Mouse (Mus musculus) lung, embryonic 15.5 days (tissue): ENCODE data around the gene Cebpe. TPM values are rescaled to one million over a fixed set of nuclear protein-coding genes. Genes with fewer than 3 reads are reported as not detected.
A peak's percentile ranks its signal among the peaks of the same experiment; 100 is the strongest.

Experiments used
- ATAC-seq: fragments of 200-750 bp; cut with Nextera tagmentation; 2 replicates; pipeline ENCODE4 v1.8.0; 2017; ENCODE audit warnings: moderate number of reproducible peaks, borderline replicate concordance; ENCODE audit not compliant: low FRiP score, low TSS enrichment; ENCODE audit errors: extremely low read depth
- H3K27ac ChIP-seq: fragments of 300-500 bp; sonication (generic); 2 replicates; pipeline ENCODE4 v1.5.1; 2015; ENCODE audit warnings: moderate library complexity, mild to moderate bottlenecking, inconsistent platforms
- H3K27me3 ChIP-seq: fragments of 300-500 bp; sonication (generic); 2 replicates; pipeline ENCODE4 v1.6.1; 2015; ENCODE audit warnings: inconsistent platforms
- H3K36me3 ChIP-seq: fragments of 300-500 bp; sonication (generic); 2 replicates; pipeline ENCODE4 v1.6.1; 2015; ENCODE audit warnings: inconsistent platforms
- H3K4me1 ChIP-seq: fragments of 300-500 bp; sonication (generic); 2 replicates; pipeline ENCODE4 v1.6.1; 2015; ENCODE audit warnings: inconsistent platforms
- H3K4me2 ChIP-seq: fragments of 300-500 bp; sonication (generic); 2 replicates; pipeline ENCODE4 v1.6.1; 2015; ENCODE audit warnings: inconsistent platforms, mild to moderate bottlenecking, moderate library complexity
- H3K4me3 ChIP-seq: fragments of 300-500 bp; sonication (generic); 2 replicates; pipeline ENCODE4 v1.5.1; 2015; ENCODE audit warnings: mild to moderate bottlenecking, inconsistent platforms
- H3K9ac ChIP-seq: fragments of 300-500 bp; sonication (generic); 2 replicates; pipeline ENCODE4 v1.6.1; 2015; ENCODE audit warnings: inconsistent platforms
- H3K9me3 ChIP-seq: fragments of 300-500 bp; sonication (generic); 2 replicates; pipeline ENCODE4 v1.6.1; 2016; ENCODE audit warnings: inconsistent platforms
- WGBS: fragments of 180-500 bp; shearing (Covaris S2); methylation state at CpG from one replicate; pipeline ENCODE4 v1.1.7; 2015; 5-methylcytosine and 5-hydroxymethylcytosine counted together
- polyA plus RNA-seq: library from polyadenylated mRNA; unstranded; fragments of >200 nt; fragmentation: Nextera tagmentation; extraction: Ambion mirVana; gene quantifications from 2 replicates; pipeline ENCODE4 v1.2.1, GENCODE M21; 2015

The Cebpe gene
- polyA plus RNA-seq, 1 experiment from 2014 or later: not detected

- no peaks in the 10 kb centered on the region for H3K4me1 ChIP-seq
- no peak overlapping the region for H3K4me2 ChIP-seq
- peaks cover 14% of the 10 kb centered on the region; the same call in 1 of the 2 replicates for H3K36me3 ChIP-seq
- no peak overlapping the region for H3K27ac ChIP-seq
- 86% methylated on average over 4 of the region's 4 CpGs for WGBS
- H3K27me3 ChIP-seq: no peaks in the 10 kb centered on the region
- H3K9me3 ChIP-seq: no peaks in the 10 kb centered on the region
- ATAC-seq: no peak
- H3K9ac ChIP-seq: no peak overlapping the region
- H3K4me3 ChIP-seq: no peak overlapping the region
Observed at GRCm38 (mm10) chr14:54696752-54697151, 15.2 kb downstream of the Cebpe start.

- 55% methylated on average over 6 of the region's 6 CpGs for WGBS
Observed at GRCm38 (mm10) chr14:54695042-54695441, 16.9 kb downstream of the Cebpe start.

DNA sequence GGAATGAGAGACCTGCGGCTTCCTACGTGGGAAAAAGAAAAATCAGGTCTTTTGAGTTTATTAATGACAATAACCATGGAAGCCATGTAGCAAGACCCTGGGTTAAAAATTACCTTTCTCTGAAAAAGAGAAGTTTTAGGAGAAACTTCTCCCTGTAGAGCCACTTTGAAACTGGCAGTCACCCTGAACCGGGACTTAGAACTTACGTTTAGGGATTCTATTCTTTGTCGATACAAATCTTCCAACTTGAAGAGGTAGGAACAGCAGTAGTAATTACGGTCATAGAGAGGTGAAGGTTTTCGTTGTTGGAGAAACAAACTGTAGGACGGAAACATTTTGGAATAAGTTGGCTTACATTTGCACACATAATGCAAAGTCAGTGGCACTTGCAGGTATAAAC, 24.7 kb downstream of the Cebpe start:
- H3K9ac ChIP-seq: peak overlapping the region; percentile 91
- H3K27ac ChIP-seq: peak overlapping the region; percentile 97
- no peak for ATAC-seq
- no peaks in the 10 kb centered on the region for H3K27me3 ChIP-seq
- WGBS: 2% methylated on average over 8 of the region's 8 CpGs
- no peaks in the 10 kb centered on the region for H3K9me3 ChIP-seq
- peaks cover 31% of the 10 kb centered on the region for H3K36me3 ChIP-seq
- peaks cover 20% of the 10 kb centered on the region for H3K4me1 ChIP-seq
- H3K4me2 ChIP-seq: peak overlapping the region; percentile 53
- H3K4me3 ChIP-seq: peak overlapping the region; percentile 95

More at GRCm38 (mm10) chr14:54695042-54695441, 16.9 kb downstream of the Cebpe start:
- H3K9me3 ChIP-seq: no peaks in the 10 kb centered on the region
- ATAC-seq: no peak
- no peak overlapping the region for H3K4me2 ChIP-seq
- no peaks in the 10 kb centered on the region for H3K4me1 ChIP-seq
- H3K27me3 ChIP-seq: no peaks in the 10 kb centered on the region
- no peak overlapping the region for H3K4me3 ChIP-seq
- H3K27ac ChIP-seq: no peak overlapping the region
- peaks cover 24% of the 10 kb centered on the region; the same call in 1 of the 2 replicates for H3K36me3 ChIP-seq
- no peak overlapping the region for H3K9ac ChIP-seq

DNA sequence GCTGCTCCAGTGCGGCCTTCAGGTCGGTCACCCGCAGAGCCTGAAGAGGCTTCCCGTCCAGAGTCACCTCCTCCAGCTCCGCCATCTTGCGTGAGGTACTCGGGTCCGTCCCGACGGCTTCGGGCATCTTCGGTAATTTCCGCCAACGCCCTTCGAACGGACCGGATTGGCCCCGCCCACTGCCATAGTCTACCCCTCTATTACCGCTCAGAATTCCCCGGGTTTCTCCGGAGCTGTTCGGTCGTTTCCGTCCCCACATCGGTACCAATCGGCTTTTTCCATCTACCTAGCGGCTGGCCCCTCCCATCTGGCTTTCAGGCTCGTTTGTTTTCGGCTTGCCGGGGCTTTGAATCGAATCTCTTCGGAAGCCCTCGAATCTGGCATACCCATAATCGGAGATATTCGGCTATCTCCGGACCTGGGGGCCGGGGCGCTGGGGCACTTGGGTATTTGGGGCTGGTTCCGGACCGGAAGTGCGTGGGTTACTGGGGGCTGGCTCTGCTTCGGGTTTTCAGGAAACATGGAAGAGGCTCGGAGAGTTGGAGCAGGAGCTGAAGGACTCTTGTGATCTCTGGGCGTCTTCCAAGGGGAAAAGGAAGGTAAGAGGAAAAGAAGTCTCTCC, 25.3 kb downstream of the Cebpe start, which contains the start of gene Acin1:
Gene Acin1 (minus strand): TSS at position 410 of the 622 bp plus-strand sequence.
- H3K36me3 ChIP-seq: peaks cover 37% of the 10 kb centered on the region
- peak within 1 kb of the TSS; percentile 95 for H3K4me3 ChIP-seq
- no peaks in the 10 kb centered on the region for H3K27me3 ChIP-seq
- peaks cover 20% of the 10 kb centered on the region for H3K4me1 ChIP-seq
- peak within 1 kb of the TSS; percentile 97 for H3K27ac ChIP-seq
- H3K9me3 ChIP-seq: no peaks in the 10 kb centered on the region
- peak; percentile 98 for ATAC-seq
- WGBS: under 1% methylated on average over 44 of the region's 44 CpGs
- H3K9ac ChIP-seq: peak within 1 kb of the TSS; percentile 98
- H3K4me2 ChIP-seq: peak within 1 kb of the TSS; percentile 64

GRCm38 (mm10) chr14:54686063-54686521, 25.9 kb downstream of the Cebpe start, which contains the start of gene 1700123O20Rik:
Gene 1700123O20Rik (plus strand): TSS chr14:54686216.
- Histone ChIP-seq H3K27ac (peak within 1 kb of the TSS; percentile 97), H3K4me1 (peaks cover 20% of the 10 kb centered on the region), H3K4me2 (peak within 1 kb of the TSS; percentile 64), H3K4me3 (peak within 1 kb of the TSS; percentile 95), H3K27me3 (no peaks in the 10 kb centered on the region), H3K9me3 (no peaks in the 10 kb centered on the region), H3K36me3 (peaks cover 37% of the 10 kb centered on the region), H3K9ac (peak within 1 kb of the TSS; percentile 98)
- under 1% methylated on average over 41 of the region's 41 CpGs for WGBS
- peak; percentile 83 for ATAC-seq

- Histone ChIP-seq H3K27ac (peak overlapping the region; percentile 97), H3K9ac (peak overlapping the region; percentile 98), H3K9me3 (no peaks in the 10 kb centered on the region), H3K4me2 (peak overlapping the region; percentile 64), H3K36me3 (peaks cover 31% of the 10 kb centered on the region), H3K27me3 (no peaks in the 10 kb centered on the region), H3K4me1 (peaks cover 20% of the 10 kb centered on the region), H3K4me3 (peak overlapping the region; percentile 95)
- 6% methylated on average over 8 of the region's 8 CpGs for WGBS
- ATAC-seq: no peak
Observed at GRCm38 (mm10) chr14:54685471-54685870, 26.5 kb downstream of the Cebpe start.

GRCm38 (mm10) chr14:54682396-54682795, 29.6 kb downstream of the Cebpe start:
- no peak overlapping the region for H3K9ac ChIP-seq
- no peak overlapping the region for H3K4me2 ChIP-seq
- H3K9me3 ChIP-seq: no peaks in the 10 kb centered on the region
- H3K4me3 ChIP-seq: no peak overlapping the region
- H3K36me3 ChIP-seq: peaks cover 42% of the 10 kb centered on the region
- no peak overlapping the region for H3K27ac ChIP-seq
- ATAC-seq: no peak
- H3K4me1 ChIP-seq: peaks cover 13% of the 10 kb centered on the region
- 84% methylated on average over 3 of the region's 3 CpGs for WGBS
- H3K27me3 ChIP-seq: no peaks in the 10 kb centered on the region

DNA sequence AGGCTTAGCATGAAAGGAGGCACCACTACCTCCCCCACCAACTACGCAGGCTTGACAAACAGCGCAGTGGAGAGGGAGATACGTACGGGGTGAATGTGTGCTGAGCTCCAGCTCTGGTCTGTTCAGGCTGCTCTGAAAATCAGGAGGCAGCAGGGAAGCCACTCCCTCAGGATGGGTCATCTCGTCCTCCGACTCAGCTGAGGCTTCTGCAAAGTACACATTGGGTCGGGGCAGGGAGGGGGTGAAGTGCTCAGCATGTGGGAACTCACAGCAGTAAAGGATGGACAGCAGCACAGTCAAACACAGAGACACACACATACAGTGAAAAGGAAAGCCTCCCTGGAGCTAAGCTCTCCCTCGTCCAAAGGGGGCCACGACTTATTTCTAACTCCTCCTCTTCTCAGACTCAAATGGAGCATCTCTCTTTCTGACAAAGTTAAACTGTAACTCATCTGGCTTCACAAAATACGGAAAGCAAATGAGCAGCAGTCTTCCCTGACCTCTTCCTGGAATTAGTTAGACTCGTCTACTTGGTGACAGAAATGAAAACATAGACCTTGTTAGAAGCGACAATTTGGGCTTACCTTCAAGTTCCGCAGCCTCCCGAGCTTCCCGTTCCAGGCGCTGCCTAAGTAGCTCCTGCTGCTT, 33.2 kb downstream of the Cebpe start:
- no peaks in the 10 kb centered on the region for H3K4me1 ChIP-seq
- no peak overlapping the region for H3K27ac ChIP-seq
- no peak for ATAC-seq
- no peak overlapping the region for H3K4me3 ChIP-seq
- no peak overlapping the region for H3K9ac ChIP-seq
- H3K4me2 ChIP-seq: no peak overlapping the region
- H3K36me3 ChIP-seq: peaks cover 60% of the 10 kb centered on the region
- H3K27me3 ChIP-seq: no peaks in the 10 kb centered on the region
- H3K9me3 ChIP-seq: no peaks in the 10 kb centered on the region
- 82% methylated on average over 16 of the region's 16 CpGs for WGBS

- no peak for ATAC-seq
- WGBS: 89% methylated on average over 5 of the region's 5 CpGs
- no peaks in the 10 kb centered on the region for H3K9me3 ChIP-seq
- H3K9ac ChIP-seq: no peak overlapping the region
- H3K27ac ChIP-seq: no peak overlapping the region
- no peaks in the 10 kb centered on the region for H3K4me1 ChIP-seq
- no peaks in the 10 kb centered on the region for H3K27me3 ChIP-seq
- no peak overlapping the region for H3K4me2 ChIP-seq
- H3K4me3 ChIP-seq: no peak overlapping the region
- H3K36me3 ChIP-seq: peaks cover 61% of the 10 kb centered on the region
Observed at GRCm38 (mm10) chr14:54676290-54676689, 35.7 kb downstream of the Cebpe start.

GRCm38 (mm10) chr14:54674317-54674716, 37.7 kb downstream of the Cebpe start:
- no peaks in the 10 kb centered on the region for H3K27me3 ChIP-seq
- 0 out of 2 replicates have a peak overlapping the region, but pooled peaks have one; percentile 6 for H3K27ac ChIP-seq
- H3K36me3 ChIP-seq: peaks cover 65% of the 10 kb centered on the region
- no peaks in the 10 kb centered on the region for H3K9me3 ChIP-seq
- WGBS: 44% methylated on average over 2 of the region's 2 CpGs
- no peak overlapping the region for H3K4me3 ChIP-seq
- no peak for ATAC-seq
- H3K4me2 ChIP-seq: no peak overlapping the region
- no peak overlapping the region for H3K9ac ChIP-seq
- no peaks in the 10 kb centered on the region for H3K4me1 ChIP-seq

GRCm38 (mm10) chr14:54669381-54669780, 42.6 kb downstream of the Cebpe start:
- H3K27me3 ChIP-seq: no peaks in the 10 kb centered on the region
- H3K4me2 ChIP-seq: no peak overlapping the region
- no peak overlapping the region for H3K4me3 ChIP-seq
- H3K9ac ChIP-seq: no peak overlapping the region
- H3K36me3 ChIP-seq: peaks cover 70% of the 10 kb centered on the region
- no peaks in the 10 kb centered on the region for H3K4me1 ChIP-seq
- 75% methylated on average over 4 of the region's 4 CpGs for WGBS
- ATAC-seq: no peak
- H3K9me3 ChIP-seq: no peaks in the 10 kb centered on the region
- H3K27ac ChIP-seq: no peak overlapping the region
